Mouse (Mus musculus) bone marrow, adult 2 months (tissue): ENCODE measurements at regions not wholly inside any gene's neighbourhood (a gene's known extent, or its start where the extent isn't known, plus 50 kb on each side); places are given as distances from the start of the nearest gene placed in this dataset.

Source experiments
- CTCF ChIP-seq: fragments of 200-500 bp; IDR thresholded peaks from 2 replicates; pipeline ENCODE4 v1.5.1; 2011; ENCODE audit warnings: low read length, control low read depth; ENCODE audit not compliant: control insufficient read depth, insufficient read depth
- POLR2A ChIP-seq: fragments of 200-500 bp; IDR thresholded peaks from 2 replicates; pipeline ENCODE4 v1.6.1; 2011; ENCODE audit warnings: low read depth, mild to moderate bottlenecking, control low read depth, low read length, borderline replicate concordance; ENCODE audit not compliant: control insufficient read depth

- no peak for TF ChIP-seq CTCF
- TF ChIP-seq POLR2A, result no peak
Observed at GRCm38 (mm10) chr16:93028640-93029039, 202.7 kb upstream of the Runx1 start.
